ENCODE assay signal across 9 mouse cellular contexts in the genomic region with DNA sequence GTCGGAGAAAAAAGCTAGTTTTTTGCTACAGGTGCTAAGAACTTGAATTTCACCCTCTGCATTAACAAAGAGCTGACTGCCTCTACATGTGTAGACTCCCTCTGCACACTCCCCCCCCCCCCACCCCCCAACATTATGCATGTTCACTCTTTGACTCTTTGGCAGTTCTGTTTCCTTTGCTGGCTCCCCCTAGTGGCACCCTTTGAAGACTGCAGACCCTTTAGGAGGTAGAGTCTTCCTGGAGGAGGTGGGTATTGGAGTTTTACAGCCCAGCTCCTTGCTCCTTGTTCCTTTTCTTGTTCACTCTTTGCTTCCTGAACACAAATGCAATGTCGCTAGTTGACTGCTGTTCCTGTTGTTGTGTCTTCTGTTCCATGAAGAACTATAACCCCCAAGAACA.
DNase-seq lines count a peak whose midpoint lies in the region; TF ChIP-seq lines count a peak whose summit lies in the region.
"Had no signal": no experiment of that assay in that cellular context is flagged by ENCODE, and none has a peak within 500 bp of the region (broad histone marks: within the 10 kb centered on the region; RNA-seq: fewer than 3 reads in every experiment).

No protein-coding gene starts in this region.

- H3K4me1 ChIP-seq in spleen, adult 2 months (ENCODE audit: control insufficient read depth, insufficient read depth, insufficient read length) = no peaks in the 10 kb centered on the region
- H3K4me1 ChIP-seq: embryonic facial prominence, embryonic 15.5 days had no signal

- no peaks in the 10 kb centered on the region for H3K27me3 ChIP-seq in spleen, adult 2 months (ENCODE audit: control insufficient read depth, insufficient read depth, low read length)
- H3K27me3 ChIP-seq: embryonic facial prominence, embryonic 15.5 days had no signal

- H3K36me3 ChIP-seq in spleen, adult 2 months (ENCODE audit: control insufficient read depth, insufficient read depth, low read length) = peaks cover 28% of the 10 kb centered on the region
- H3K36me3 ChIP-seq: embryonic facial prominence, embryonic 15.5 days had no signal

- TF ChIP-seq POLR2A in spleen, adult 2 months (IDR thresholded peaks at IDR 0.05; ENCODE audit: low read depth, low read length) = no peak

- WGBS in spleen, adult 2 months = 99% methylated on average over 2 of the region's 2 CpGs

- peak; percentile 38; the same call in 1 of the 2 replicates for TF ChIP-seq CTCF in gastrocnemius, adult 2 months (IDR thresholded peaks at IDR 0.05)
- TF ChIP-seq CTCF in spleen, adult 2 months (IDR thresholded peaks at IDR 0.05; ENCODE audit: extremely low read depth, insufficient read depth, insufficient read length, insufficient replicate concordance) = peak; percentile 36; the same call in 1 of the 2 replicates

- intact Hi-C loops in gastrocnemius, adult 2 months (cut with DNase I) = no loop called here
- intact Hi-C loops in gastrocnemius, postnatal 36 days (cut with DNase I) = no loop called here

- no peak overlapping the region for H3K4me3 ChIP-seq in gastrocnemius, adult 2 months
- H3K4me3 ChIP-seq in spleen, adult 2 months (ENCODE audit: extremely low read depth, insufficient read depth, insufficient read length) = no peak overlapping the region
- H3K4me3 ChIP-seq: embryonic facial prominence, embryonic 15.5 days had no signal

- H3K27ac ChIP-seq in gastrocnemius, adult 2 months = no peak overlapping the region
- no peak overlapping the region for H3K27ac ChIP-seq in spleen, adult 2 months (ENCODE audit: insufficient read depth, low read length)
- H3K27ac ChIP-seq: embryonic facial prominence, embryonic 15.5 days had no signal

- no peak for DNase-seq in gastrocnemius, adult 2 months
- no peak for DNase-seq in gastrocnemius, postnatal 25 days
- DNase-seq in spleen, adult 2 months (ENCODE audit: low read depth in 1 of 2, low spot score in 2 of 2) = peak; percentile 14 to 47
- DNase-seq in spleen, adult 12 weeks (ENCODE audit: low spot score) = no peak
- DNase-seq in lung, postnatal 10 days = peak; percentile 18
- no peak for DNase-seq in yolk sac, embryonic 10.5 days (ENCODE audit: low spot score)
- no peak for DNase-seq in layer of hippocampus, adult 9-11 months
- DNase-seq in gastrocnemius, postnatal 36 days = no peak

Comparison
In these comparisons a context has a peak if more than half of its experiments do, and no peak if none do; other contexts are left out.
1. DNase-seq: peak in spleen, adult 2 months (2 of 2) and lung, postnatal 10 days (single experiment); none in gastrocnemius, adult 2 months (single experiment), gastrocnemius, postnatal 25 days (single experiment), spleen, adult 12 weeks (single experiment), yolk sac, embryonic 10.5 days (single experiment), layer of hippocampus, adult 9-11 months (single experiment) and gastrocnemius, postnatal 36 days (0 of 2).